Mouse (Mus musculus) left cerebral cortex, adult 2 months (tissue): ENCODE measurements around the gene Slc35e4. TPM values are rescaled to one million over a fixed set of nuclear protein-coding genes. Genes with fewer than 3 reads are reported as not detected.

Experiments
- DNase-seq, 2 experiments: peaks; one replicate each; pipeline ENCODE4 v3.0.0; 2021 to 2022; ENCODE audit warnings: low spot score in 2 of 2, mixed read lengths in 1 of 2; ENCODE audit errors: extremely low spot score in 1 of 2
- H3K27ac ChIP-seq: fragments of 200-600 bp; 2 replicates; pipeline ENCODE4 v1.8.1; 2022
- H3K4me3 ChIP-seq: fragments of 200-600 bp; 2 replicates; pipeline ENCODE4 v1.8.1; 2022
- CTCF ChIP-seq: fragments of 200-600 bp; IDR thresholded peaks from 2 replicates; pipeline ENCODE4 v1.8.1; 2022; ENCODE audit warnings: antibody characterized with exemption, mild to moderate bottlenecking, moderate library complexity
- intact Hi-C: fragments of 180-260 bp; cut with DNase I; formaldehyde crosslinking; loops from one replicate; pipeline ENCODE4 v1.15.1; 2025
- total RNA-seq, 2 experiments: library from RNA; stranded (reverse); gene quantifications; 2 replicates each; pipeline ENCODE4 v1.2.3; 2021

Slc35e4 gene
- total RNA-seq, 2 experiments from 2014 or later = 19.1 to 20.9 TPM

- DNase-seq = no peak
- no peak overlapping the region for H3K27ac ChIP-seq
- intact Hi-C loops = no loop called here
- H3K4me3 ChIP-seq = no peak overlapping the region
- TF ChIP-seq CTCF = no peak
These were observed 54.7 kb downstream of the Slc35e4 start for GRCm38 (mm10) chr11:3859778-3860177.

- no peak overlapping the region for H3K4me3 ChIP-seq
- H3K27ac ChIP-seq = no peak overlapping the region
- no peak for DNase-seq
- intact Hi-C loops = no loop called here
- TF ChIP-seq CTCF = no peak
These were observed 56.6 kb downstream of the Slc35e4 start for GRCm38 (mm10) chr11:3857902-3858301.

Other genes starting within 250 kb of the Slc35e4 start
- 100 to 1,000 TPM; 141 to 149 TPM for gene Osbp2, start 50.8 kb downstream of the Slc35e4 start, total RNA-seq
- under 1 TPM; 0.54 to 0.61 TPM for gene 4921536K21Rik, start 19.6 kb downstream of the Slc35e4 start, total RNA-seq
- 10 to 100 TPM; 23.1 to 24.9 TPM for gene Dusp18, start 19.4 kb downstream of the Slc35e4 start, total RNA-seq
- 10 to 100 TPM; 17.1 to 20.7 TPM for gene Tcn2, start 17.5 kb upstream of the Slc35e4 start, total RNA-seq
- gene Pes1, start 49.3 kb upstream of the Slc35e4 start, total RNA-seq = 10 to 100 TPM; 29.1 to 40.2 TPM
- under 1 TPM in 1 of 2 experiments, not detected in 1; 0.29 TPM for gene 4930556J24Rik, start 62.1 kb upstream of the Slc35e4 start, total RNA-seq
- 1 to 10 TPM; 9.8 to 9.9 TPM for gene Gal3st1, start 69.0 kb upstream of the Slc35e4 start, total RNA-seq
- gene Sec14l4, start 116.8 kb upstream of the Slc35e4 start, total RNA-seq = not detected
- 1 to 10 TPM; 1.3 to 1.4 TPM for gene Sec14l3, start 150.2 kb upstream of the Slc35e4 start, total RNA-seq
- 100 to 1,000 TPM in 1 of 2 experiments, 10 to 100 TPM in 1; 91.0 to 101 TPM for gene Mtfp1, start 180.8 kb upstream of the Slc35e4 start, total RNA-seq
- gene Sec14l2, start 208.8 kb upstream of the Slc35e4 start, total RNA-seq = 10 to 100 TPM; 37.7 to 45.2 TPM
- gene Rnf215, start 220.5 kb upstream of the Slc35e4 start, total RNA-seq = 10 to 100 TPM; 32.1 to 32.6 TPM
- gene Ccdc157, start 245.6 kb upstream of the Slc35e4 start, total RNA-seq = 10 to 100 TPM; 16.4 to 17.9 TPM
- 10 to 100 TPM; 63.8 to 67.4 TPM for gene Sf3a1, start 245.7 kb upstream of the Slc35e4 start, total RNA-seq